Mouse (Mus musculus): ENCODE results near the gene Pus1. TPM values are rescaled to one million over a fixed set of nuclear protein-coding genes. Genes with fewer than 3 reads are reported as not detected.

Pus1 gene
- 122 and 156 TPM in 2 replicates for polyA plus RNA-seq (2012)

GRCm38 (mm10) chr5:110779998-110780760 is at the start of gene Pus1:
Gene Pus1 (minus strand): TSS chr5:110780659.

GRCm38 (mm10) chr5:110809667-110810325 is 29.3 kb upstream of the Pus1 start, which contains the start of gene Ulk1:
Gene Ulk1 (minus strand): TSS chr5:110810097.

GRCm38 (mm10) chr5:110770448-110771158 is 9.9 kb downstream of the Pus1 start, which contains the start of gene Ep400:
Gene Ep400 (minus strand): TSS chr5:110770717.

Other genes with a start within 250 kb of the Pus1 start
- gene Galnt9, start 236.3 kb downstream of the Pus1 start, polyA plus RNA-seq (2012): 0.17 TPM in 1 of 2 replicates, not detected in the other
- gene Noc4l, start 127.2 kb downstream of the Pus1 start, polyA plus RNA-seq (2012): 151 and 164 TPM in 2 replicates
- gene Ddx51, start 127.2 kb downstream of the Pus1 start, polyA plus RNA-seq (2012): 12.1 and 21.9 TPM in 2 replicates
- gene Ep400, start 9.9 kb downstream of the Pus1 start, polyA plus RNA-seq (2012): 74.3 and 108 TPM in 2 replicates
- 145 and 188 TPM in 2 replicates for gene Ulk1, start 29.4 kb upstream of the Pus1 start, polyA plus RNA-seq (2012)
- 39.5 and 51.0 TPM in 2 replicates for gene Hscb, start 59.1 kb upstream of the Pus1 start, polyA plus RNA-seq (2012)
- gene Chek2, start 59.3 kb upstream of the Pus1 start, polyA plus RNA-seq (2012): 1.2 and 1.4 TPM in 2 replicates
- 2.9 and 5.1 TPM in 2 replicates for gene Ttc28, start 99.1 kb upstream of the Pus1 start, polyA plus RNA-seq (2012)